In the genomic region with DNA sequence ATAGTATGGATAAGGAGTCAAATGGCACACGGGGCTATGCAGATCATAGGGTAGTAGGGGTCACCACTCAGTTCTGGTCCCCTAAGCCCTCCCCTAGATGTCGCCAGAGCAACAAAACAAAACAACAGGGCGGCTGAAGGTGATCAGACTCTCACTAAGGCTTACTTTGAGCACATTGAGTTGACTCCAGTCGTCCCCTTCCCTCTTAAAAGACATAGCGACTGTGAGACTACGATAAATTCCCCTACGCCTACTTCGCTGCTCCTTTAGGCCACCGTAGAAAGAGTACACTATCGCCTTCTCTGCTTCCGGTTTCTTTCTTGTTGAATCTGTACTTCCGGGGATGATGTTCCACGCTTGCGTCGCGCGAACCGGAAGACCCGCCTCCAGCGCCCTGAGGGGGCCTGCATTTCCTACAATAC, we compare ENCODE assay signal across 8 mouse cellular contexts. TPM values are rescaled to one million over a fixed set of nuclear protein-coding genes. Genes with fewer than 3 reads are reported as not detected.
A peak's percentile ranks its signal among the peaks of the same experiment; 100 is the strongest.
DNase-seq lines count a peak whose midpoint lies in the region; ATAC-seq and TF ChIP-seq lines count a peak whose summit lies in the region.

Gene Scnm1, minus strand, starts transcription at position 332 of the 422 bp plus-strand sequence.
Gene Lysmd1, plus strand, starts transcription at position 409 of the 422 bp plus-strand sequence.

- peak within 1 kb of the TSS; percentile 66 for H3K4me3 ChIP-seq in bone marrow macrophage, adult 2 months (ENCODE audit: insufficient read depth, low read length)
- H3K4me3 ChIP-seq in embryonic fibroblast, embryonic 13.5 days (ENCODE audit: insufficient read depth, low read length) = peak within 1 kb of the TSS; percentile 92
- H3K4me3 ChIP-seq in kidney, embryonic 14.5 days (ENCODE audit: low read length) = peak within 1 kb of the TSS; percentile 67
- peak within 1 kb of the TSS; percentile 68 for H3K4me3 ChIP-seq in limb, embryonic 15.5 days

- H3K9me3 ChIP-seq in kidney, embryonic 14.5 days (ENCODE audit: control insufficient read depth, low read length) = no peaks in the 10 kb centered on the region
- H3K9me3 ChIP-seq in limb, embryonic 15.5 days = no peaks in the 10 kb centered on the region

- H3K4me2 ChIP-seq in kidney, embryonic 14.5 days (replicated peaks; ENCODE audit: low read depth, low read length) = peak within 1 kb of the TSS; percentile 73
- H3K4me2 ChIP-seq in limb, embryonic 15.5 days = peak within 1 kb of the TSS; percentile 76

- no peak for TF ChIP-seq POLR2A in bone marrow macrophage, adult 2 months (IDR thresholded peaks at IDR 0.05; ENCODE audit: borderline replicate concordance, low read depth, low read length)
- peak; percentile 65 for TF ChIP-seq POLR2A in embryonic fibroblast, embryonic 13.5 days (IDR thresholded peaks at IDR 0.05; ENCODE audit: low read depth, low read length)

- peak within 1 kb of the TSS; percentile 96 for H3K27ac ChIP-seq in bone marrow macrophage, adult 2 months (ENCODE audit: insufficient read depth, low read depth, low read length)
- peak within 1 kb of the TSS; percentile 59; the same call in 1 of the 2 replicates for H3K27ac ChIP-seq in embryonic fibroblast, embryonic 13.5 days (ENCODE audit: insufficient read depth, low read length)
- peak within 1 kb of the TSS; percentile 9; the same call in 1 of the 2 replicates for H3K27ac ChIP-seq in kidney, embryonic 14.5 days (ENCODE audit: low read depth, low read length)
- peak within 1 kb of the TSS; percentile 83 for H3K27ac ChIP-seq in limb, embryonic 15.5 days

- peak; percentile 84 for ATAC-seq in kidney, embryonic 14.5 days (ENCODE audit: low FRiP score, low TSS enrichment)
- peak; percentile 89 for ATAC-seq in limb, embryonic 15.5 days (ENCODE audit: insufficient number of reproducible peaks, low FRiP score, low TSS enrichment, low read depth)

- H3K36me3 ChIP-seq in kidney, embryonic 14.5 days (ENCODE audit: control insufficient read depth, insufficient read depth, low read length) = peaks cover 4% of the 10 kb centered on the region; the same call in 1 of the 2 replicates
- peaks cover 21% of the 10 kb centered on the region for H3K36me3 ChIP-seq in limb, embryonic 15.5 days

- peaks cover 21% of the 10 kb centered on the region for H3K4me1 ChIP-seq in bone marrow macrophage, adult 2 months (ENCODE audit: control insufficient read depth, insufficient read depth, low read length)
- H3K4me1 ChIP-seq in embryonic fibroblast, embryonic 13.5 days (ENCODE audit: control insufficient read depth, insufficient read depth, low read length) = peaks cover 2% of the 10 kb centered on the region; the same call in 1 of the 2 replicates
- peaks cover 23% of the 10 kb centered on the region for H3K4me1 ChIP-seq in kidney, embryonic 14.5 days (ENCODE audit: control insufficient read depth, insufficient read depth, low read length)
- peaks cover 27% of the 10 kb centered on the region for H3K4me1 ChIP-seq in limb, embryonic 15.5 days

- no peaks in the 10 kb centered on the region for H3K27me3 ChIP-seq in kidney, embryonic 14.5 days (ENCODE audit: control insufficient read depth, insufficient read depth, low read length)
- no peaks in the 10 kb centered on the region for H3K27me3 ChIP-seq in limb, embryonic 15.5 days

- peak within 1 kb of the TSS; percentile 68 for H3K9ac ChIP-seq in kidney, embryonic 14.5 days (ENCODE audit: low read depth, low read length)
- H3K9ac ChIP-seq in limb, embryonic 15.5 days = peak within 1 kb of the TSS; percentile 72

- under 1% methylated on average over 20 of the region's 20 CpGs for WGBS in kidney, embryonic 14.5 days
- WGBS in limb, embryonic 15.5 days = under 1% methylated on average over 20 of the region's 20 CpGs

- TF ChIP-seq CTCF in bone marrow macrophage, adult 2 months (IDR thresholded peaks at IDR 0.05; ENCODE audit: low read depth, low read length) = no peak; the same call in 1 of the 2 replicates
- no peak for TF ChIP-seq CTCF in embryonic fibroblast, embryonic 13.5 days (IDR thresholded peaks at IDR 0.05; ENCODE audit: borderline replicate concordance, insufficient read depth, low read length)

- DNase-seq in B cell, adult 2 months = peak; percentile 91 to 92
- peak; percentile 93 to 94 for DNase-seq in heart, adult 9 months (ENCODE audit: low spot score in 2 of 2)
- DNase-seq in monocyte, adult 2 months (ENCODE audit: low read depth in 1 of 2, low spot score in 2 of 2) = peak; percentile 75 to 79
- peak; percentile 94 to 97 for DNase-seq in spleen, postnatal 36 days (ENCODE audit: low spot score in 2 of 2)

RNA-seq across cellular contexts. Expression of gene Scnm1, which starts in this region (rescaled TPM):
- polyA plus RNA-seq in bone marrow macrophage, adult 2 months (2012; ENCODE audit: insufficient read depth, insufficient read length, missing spikeins) = 88.6 and 112 TPM in 2 replicates
- polyA plus RNA-seq in embryonic fibroblast, embryonic 13.5 days (2011; ENCODE audit: insufficient read length, low read depth, missing spikeins) = 43.5 and 51.5 TPM in 2 replicates
- polyA plus RNA-seq in kidney, embryonic 14.5 days (2014; fragmentation: Nextera tagmentation; extraction: Ambion mirVana) = 69.6 and 84.7 TPM in 2 replicates
- 61.2 and 67.2 TPM in 2 replicates for polyA plus RNA-seq in limb, embryonic 15.5 days (2015; fragmentation: Nextera tagmentation; extraction: Ambion mirVana)

RNA-seq across cellular contexts. Expression of gene Lysmd1, which starts in this region (rescaled TPM):
- 5.6 and 6.0 TPM in 2 replicates for polyA plus RNA-seq in bone marrow macrophage, adult 2 months (2012; ENCODE audit: insufficient read depth, insufficient read length, missing spikeins)
- polyA plus RNA-seq in embryonic fibroblast, embryonic 13.5 days (2011; ENCODE audit: insufficient read length, low read depth, missing spikeins) = 5.4 and 5.6 TPM in 2 replicates
- polyA plus RNA-seq in kidney, embryonic 14.5 days (2014; fragmentation: Nextera tagmentation; extraction: Ambion mirVana) = 6.9 and 9.1 TPM in 2 replicates
- 17.9 and 18.5 TPM in 2 replicates for polyA plus RNA-seq in limb, embryonic 15.5 days (2015; fragmentation: Nextera tagmentation; extraction: Ambion mirVana)

Comparison
In these comparisons a context has a peak if more than half of its experiments do, and no peak if none do; other contexts are left out.
1. Peak in every context shown above with its lines: DNase-seq, ATAC-seq, H3K4me3 ChIP-seq and H3K27ac ChIP-seq.
2. H3K27ac ChIP-seq: peak in every context shown above with its lines; median percentile 96 in bone marrow macrophage, adult 2 months; 83 in limb, embryonic 15.5 days; 59 in embryonic fibroblast, embryonic 13.5 days; 9 in kidney, embryonic 14.5 days.